Mouse (Mus musculus) olfactory bulb, adult 2 months (tissue): ENCODE measurements around the gene Lpcat1.

Experiments
- CTCF ChIP-seq: fragments of 200-500 bp; IDR thresholded peaks from 2 replicates; pipeline ENCODE4 v1.5.1; 2012; ENCODE audit warnings: low read depth, mild to moderate bottlenecking, low read length, moderate library complexity; ENCODE audit not compliant: insufficient read depth
- POLR2A ChIP-seq: fragments of 200-500 bp; IDR thresholded peaks from 2 replicates; pipeline ENCODE4 v1.6.1; 2012; ENCODE audit warnings: mild to moderate bottlenecking, low read depth, low read length, moderate library complexity; ENCODE audit not compliant: insufficient read depth

DNA sequence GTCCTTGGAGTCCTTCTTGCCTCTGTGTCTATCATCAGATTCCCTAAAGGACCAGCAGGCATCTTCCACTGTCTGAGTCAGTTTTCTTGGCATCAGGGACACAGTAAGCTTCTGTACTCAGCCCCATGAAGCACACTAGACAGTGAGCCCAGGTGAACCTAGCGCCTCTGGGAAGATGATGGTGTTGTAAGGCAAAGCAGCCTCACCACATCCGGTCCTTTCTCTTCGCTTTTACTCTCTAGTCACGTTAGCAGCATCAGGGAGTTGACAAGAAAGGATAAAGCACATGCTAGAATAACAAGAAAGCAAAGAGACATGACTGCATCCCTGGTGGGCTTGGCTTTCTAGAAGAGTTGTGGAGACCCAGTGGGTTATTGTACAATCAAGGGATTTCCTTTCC, 26.2 kb downstream of the Lpcat1 start:
- no peak for TF ChIP-seq CTCF
- no peak for TF ChIP-seq POLR2A
